ENCODE assay signal across 16 mouse cellular contexts in genomic region chr4:134122281-134122680, GRCm38 (mm10). TPM values are rescaled to one million over a fixed set of nuclear protein-coding genes. Genes with fewer than 3 reads are reported as not detected.
DNase-seq lines count a peak whose midpoint lies in the region; ATAC-seq and TF ChIP-seq lines count a peak whose summit lies in the region.
"Had no signal": no experiment of that assay in that cellular context is flagged by ENCODE, and none has a peak within 500 bp of the region (broad histone marks: within the 10 kb centered on the region; RNA-seq: fewer than 3 reads in every experiment).

No protein-coding gene starts in this region.

- no peak overlapping the region for H3K27ac ChIP-seq in embryonic facial prominence, embryonic 14.5 days (replicated peaks; ENCODE audit: low read depth, low read length)
- no peak overlapping the region for H3K27ac ChIP-seq in embryonic facial prominence, embryonic 10.5 days (replicated peaks)
- no peak overlapping the region for H3K27ac ChIP-seq in midbrain, embryonic 11.5 days (ENCODE audit: low read depth, low read length)
- H3K27ac ChIP-seq in midbrain, postnatal 0 days (ENCODE audit: low read depth, low read length): no peak overlapping the region
- H3K27ac ChIP-seq: forebrain, embryonic 15.5 days; gastrocnemius, adult 2 months; kidney, postnatal 0 days; limb, embryonic 15.5 days; midbrain, embryonic 13.5 days; neural tube, embryonic 12.5 days had no signal

- no peaks in the 10 kb centered on the region for H3K36me3 ChIP-seq in embryonic facial prominence, embryonic 14.5 days (ENCODE audit: control insufficient read depth, insufficient read depth, low read length)
- H3K36me3 ChIP-seq in embryonic facial prominence, embryonic 10.5 days (replicated peaks): peaks cover 21% of the 10 kb centered on the region
- H3K36me3 ChIP-seq in midbrain, embryonic 11.5 days (ENCODE audit: control insufficient read depth, insufficient read depth, low read length): no peaks in the 10 kb centered on the region
- H3K36me3 ChIP-seq in midbrain, postnatal 0 days (ENCODE audit: insufficient read depth, low read length): 0 out of 2 replicates have a peak, but pooled peaks cover 2% of the 10 kb centered on the region
- H3K36me3 ChIP-seq: forebrain, embryonic 15.5 days; neural tube, embryonic 12.5 days had no signal

- H3K27me3 ChIP-seq in embryonic facial prominence, embryonic 14.5 days (replicated peaks; ENCODE audit: control insufficient read depth, insufficient read depth, low read length): no peaks in the 10 kb centered on the region
- 0 out of 2 replicates have a peak, but pooled peaks cover 4% of the 10 kb centered on the region for H3K27me3 ChIP-seq in embryonic facial prominence, embryonic 10.5 days (replicated peaks; ENCODE audit: low read depth, poor library complexity, severe bottlenecking)
- H3K27me3 ChIP-seq in midbrain, embryonic 11.5 days (ENCODE audit: control insufficient read depth, insufficient read depth, low read length): no peaks in the 10 kb centered on the region
- H3K27me3 ChIP-seq in midbrain, postnatal 0 days (ENCODE audit: insufficient read depth, low read length): no peaks in the 10 kb centered on the region
- H3K27me3 ChIP-seq: forebrain, embryonic 15.5 days; limb, embryonic 15.5 days; midbrain, embryonic 13.5 days; neural tube, embryonic 12.5 days had no signal

- peak; percentile 46 for DNase-seq in embryonic facial prominence, embryonic 14.5 days (ENCODE audit: low spot score)
- DNase-seq in embryonic facial prominence, embryonic 10.5 days (ENCODE audit: low spot score): no peak
- DNase-seq in midbrain, embryonic 11.5 days (ENCODE audit: low spot score, missing footprints): peak; percentile 78
- no peak for DNase-seq in midbrain, postnatal 0 days (ENCODE audit: low spot score)
- DNase-seq in ZHBTc4 (ENCODE audit: low read depth, low spot score): peak; percentile 35
- peak; percentile 57 for DNase-seq in thymus, postnatal 0 days (ENCODE audit: low spot score)
- no peak for DNase-seq in layer of hippocampus, postnatal 25 days (ENCODE audit: extremely low spot score in 1 of 2, low spot score in 1 of 2)
- DNase-seq: adrenal gland, adult 2 months had no signal

- no peaks in the 10 kb centered on the region for H3K9me3 ChIP-seq in embryonic facial prominence, embryonic 14.5 days (ENCODE audit: control insufficient read depth, low read length)
- no peaks in the 10 kb centered on the region for H3K9me3 ChIP-seq in embryonic facial prominence, embryonic 10.5 days
- no peaks in the 10 kb centered on the region for H3K9me3 ChIP-seq in midbrain, embryonic 11.5 days (ENCODE audit: control insufficient read depth, low read length)
- no peaks in the 10 kb centered on the region for H3K9me3 ChIP-seq in midbrain, postnatal 0 days (ENCODE audit: low read length)
- H3K9me3 ChIP-seq: forebrain, embryonic 15.5 days; limb, embryonic 15.5 days; midbrain, embryonic 13.5 days; neural tube, embryonic 12.5 days had no signal

- ATAC-seq in embryonic facial prominence, embryonic 14.5 days (ENCODE audit: low read depth): no peak
- ATAC-seq in midbrain, embryonic 11.5 days (ENCODE audit: low FRiP score): no peak
- no peak for ATAC-seq in midbrain, postnatal 0 days (ENCODE audit: low FRiP score)
- ATAC-seq in megakaryocyte-erythroid progenitor cell, adult 5-6 weeks (replicated peaks; ENCODE audit: low FRiP score, low TSS enrichment, poor library complexity, severe bottlenecking): no peak
- ATAC-seq: forebrain, embryonic 15.5 days; midbrain, embryonic 13.5 days had no signal

- no peak overlapping the region for H3K4me2 ChIP-seq in embryonic facial prominence, embryonic 14.5 days (ENCODE audit: low read depth, low read length)
- H3K4me2 ChIP-seq in midbrain, embryonic 11.5 days: no peak overlapping the region
- no peak overlapping the region for H3K4me2 ChIP-seq in midbrain, postnatal 0 days (ENCODE audit: low read depth, low read length, poor library complexity, severe bottlenecking)
- H3K4me2 ChIP-seq: forebrain, embryonic 15.5 days; limb, embryonic 15.5 days; midbrain, embryonic 13.5 days; neural tube, embryonic 12.5 days had no signal

- H3K4me1 ChIP-seq in embryonic facial prominence, embryonic 14.5 days (ENCODE audit: control insufficient read depth, insufficient read depth, low read length): no peaks in the 10 kb centered on the region
- peaks cover 70% of the 10 kb centered on the region for H3K4me1 ChIP-seq in embryonic facial prominence, embryonic 10.5 days
- H3K4me1 ChIP-seq in midbrain, embryonic 11.5 days (ENCODE audit: control insufficient read depth, insufficient read depth, low read length): no peaks in the 10 kb centered on the region; the same call in 1 of the 2 replicates
- peaks cover 2% of the 10 kb centered on the region; the same call in 1 of the 2 replicates for H3K4me1 ChIP-seq in midbrain, postnatal 0 days (ENCODE audit: insufficient read depth, low read length)

- TF ChIP-seq CTCF in midbrain, postnatal 0 days (IDR thresholded peaks at IDR 0.05): no peak

- H3K9ac ChIP-seq in embryonic facial prominence, embryonic 14.5 days (ENCODE audit: low read depth, low read length): no peak overlapping the region
- no peak overlapping the region for H3K9ac ChIP-seq in midbrain, embryonic 11.5 days (ENCODE audit: low read length)
- H3K9ac ChIP-seq in midbrain, postnatal 0 days (replicated peaks; ENCODE audit: low read length, poor library complexity, severe bottlenecking): no peak overlapping the region
- H3K9ac ChIP-seq: forebrain, embryonic 15.5 days; limb, embryonic 15.5 days; midbrain, embryonic 13.5 days; neural tube, embryonic 12.5 days had no signal

- 58% methylated on average over 3 of the region's 3 CpGs for WGBS in embryonic facial prominence, embryonic 14.5 days
- 56% methylated on average over 3 of the region's 3 CpGs for WGBS in embryonic facial prominence, embryonic 10.5 days
- whole genome bisulfite sequencing in midbrain, embryonic 11.5 days: 74% methylated on average over 3 of the region's 3 CpGs
- WGBS in midbrain, postnatal 0 days: 60% methylated on average over 3 of the region's 3 CpGs

- no peak overlapping the region for H3K4me3 ChIP-seq in embryonic facial prominence, embryonic 14.5 days (ENCODE audit: low read depth, low read length)
- H3K4me3 ChIP-seq in embryonic facial prominence, embryonic 10.5 days: no peak overlapping the region
- no peak overlapping the region for H3K4me3 ChIP-seq in midbrain, embryonic 11.5 days (ENCODE audit: low read depth, low read length)
- no peak overlapping the region for H3K4me3 ChIP-seq in midbrain, postnatal 0 days (ENCODE audit: low read depth, low read length)
- H3K4me3 ChIP-seq: forebrain, embryonic 15.5 days; gastrocnemius, adult 2 months; limb, embryonic 15.5 days; midbrain, embryonic 13.5 days; neural tube, embryonic 12.5 days had no signal

RNA-seq across cellular contexts. Expression of gene Sh3bgrl3, which starts 6.3 kb away (rescaled TPM):
- 445 and 477 TPM in 2 replicates for polyA plus RNA-seq in embryonic facial prominence, embryonic 14.5 days (2014; fragmentation: Nextera tagmentation; extraction: Ambion mirVana)
- 300 and 316 TPM in 2 replicates for polyA plus RNA-seq in embryonic facial prominence, embryonic 10.5 days (2016; fragmentation: Nextera tagmentation; extraction: Ambion mirVana)
- polyA plus RNA-seq in midbrain, embryonic 11.5 days (2014; fragmentation: Nextera tagmentation; extraction: Ambion mirVana): 308 and 312 TPM in 2 replicates
- 162 and 224 TPM in 2 replicates for total RNA-seq in midbrain, postnatal 0 days (2014; rRNA removed)
- polyA plus RNA-seq in midbrain, postnatal 0 days (2015; fragmentation: Nextera tagmentation; extraction: Ambion mirVana): 565 and 583 TPM in 2 replicates
- polyA plus RNA-seq in thymus, postnatal 0 days (2015; fragmentation: Nextera tagmentation; extraction: Ambion mirVana): 1,143 and 1,161 TPM in 2 replicates
- total RNA-seq in layer of hippocampus, postnatal 25 days (2021): 100 to 1,000 TPM; 281 to 297 TPM
- 87.3 and 101 TPM in 2 replicates for total RNA-seq in megakaryocyte-erythroid progenitor cell, adult 5-6 weeks (2014; fragmentation: Nextera tagmentation)
- 34.2 and 55.1 TPM in 2 replicates for total RNA-seq in megakaryocyte-erythroid progenitor cell, adult 5-6 weeks (2017)

RNA-seq across cellular contexts. Expression of gene Ubxn11, which starts 19.9 kb away (rescaled TPM):
- 9.7 and 10.2 TPM in 2 replicates for polyA plus RNA-seq in embryonic facial prominence, embryonic 14.5 days (2014; fragmentation: Nextera tagmentation; extraction: Ambion mirVana)
- polyA plus RNA-seq in embryonic facial prominence, embryonic 10.5 days (2016; fragmentation: Nextera tagmentation; extraction: Ambion mirVana): 4.5 and 7.1 TPM in 2 replicates
- polyA plus RNA-seq in midbrain, embryonic 11.5 days (2014; fragmentation: Nextera tagmentation; extraction: Ambion mirVana): 3.0 and 4.7 TPM in 2 replicates
- 4.9 and 8.4 TPM in 2 replicates for total RNA-seq in midbrain, postnatal 0 days (2014; rRNA removed)
- 11.2 and 13.7 TPM in 2 replicates for polyA plus RNA-seq in midbrain, postnatal 0 days (2015; fragmentation: Nextera tagmentation; extraction: Ambion mirVana)
- 15.1 and 15.2 TPM in 2 replicates for polyA plus RNA-seq in thymus, postnatal 0 days (2015; fragmentation: Nextera tagmentation; extraction: Ambion mirVana)
- total RNA-seq in layer of hippocampus, postnatal 25 days (2021): 10 to 100 TPM; 24.0 to 32.1 TPM
- total RNA-seq in megakaryocyte-erythroid progenitor cell, adult 5-6 weeks (2014; fragmentation: Nextera tagmentation): 17.9 and 21.8 TPM in 2 replicates
- total RNA-seq in megakaryocyte-erythroid progenitor cell, adult 5-6 weeks (2017): 5.2 and 7.7 TPM in 2 replicates

RNA-seq across cellular contexts. Expression of gene Cd52, which starts 27.4 kb away (rescaled TPM):
- 15.6 and 19.3 TPM in 2 replicates for polyA plus RNA-seq in embryonic facial prominence, embryonic 14.5 days (2014; fragmentation: Nextera tagmentation; extraction: Ambion mirVana)
- 3.5 and 4.5 TPM in 2 replicates for polyA plus RNA-seq in embryonic facial prominence, embryonic 10.5 days (2016; fragmentation: Nextera tagmentation; extraction: Ambion mirVana)
- 4.3 and 4.7 TPM in 2 replicates for polyA plus RNA-seq in midbrain, embryonic 11.5 days (2014; fragmentation: Nextera tagmentation; extraction: Ambion mirVana)
- 0.66 TPM in 1 of 2 replicates, not detected in the other for total RNA-seq in midbrain, postnatal 0 days (2014; rRNA removed)
- 2.0 and 2.7 TPM in 2 replicates for polyA plus RNA-seq in midbrain, postnatal 0 days (2015; fragmentation: Nextera tagmentation; extraction: Ambion mirVana)
- 1,124 and 1,206 TPM in 2 replicates for polyA plus RNA-seq in thymus, postnatal 0 days (2015; fragmentation: Nextera tagmentation; extraction: Ambion mirVana)
- 1 to 10 TPM; 1.6 TPM for total RNA-seq in layer of hippocampus, postnatal 25 days (2021)
- 34.9 and 43.4 TPM in 2 replicates for total RNA-seq in megakaryocyte-erythroid progenitor cell, adult 5-6 weeks (2014; fragmentation: Nextera tagmentation)
- total RNA-seq in megakaryocyte-erythroid progenitor cell, adult 5-6 weeks (2017): 36.8 and 45.6 TPM in 2 replicates
- polyA plus RNA-seq: C2C12 had no signal

Comparison
In these comparisons a context has a peak if more than half of its experiments do, and no peak if none do; other contexts are left out.
1. DNase-seq: peak in embryonic facial prominence, embryonic 14.5 days (single experiment), midbrain, embryonic 11.5 days (single experiment), ZHBTc4 (single experiment) and thymus, postnatal 0 days (single experiment); none in embryonic facial prominence, embryonic 10.5 days (single experiment), midbrain, postnatal 0 days (single experiment) and layer of hippocampus, postnatal 25 days (0 of 2).
2. RNA of gene Cd52, which starts 27.4 kb away (polyA plus RNA-seq): 1,124 to 1,206 TPM in thymus, postnatal 0 days; 15.6 to 19.3 TPM in embryonic facial prominence, embryonic 14.5 days, 3.5 to 4.5 TPM in embryonic facial prominence, embryonic 10.5 days, 4.3 to 4.7 TPM in midbrain, embryonic 11.5 days and 2.0 to 2.7 TPM in midbrain, postnatal 0 days; every median in the first group is over 10 times any median in the second.